Mouse (Mus musculus) liver, embryonic 14.5 days (tissue): ENCODE results near the gene Apold1.

Experiments
- CTCF ChIP-seq: IDR thresholded peaks from 2 replicates; pipeline ENCODE4 v1.5.1; 2016; ENCODE audit warnings: antibody characterized with exemption, low read depth, control low read depth
- EP300 ChIP-seq: IDR thresholded peaks from 2 replicates; pipeline ENCODE4 v1.6.1; 2016; ENCODE audit warnings: antibody characterized with exemption, low read depth

- TF ChIP-seq EP300 (no peak), CTCF (no peak)
Measured at GRCm38 (mm10) chr6:135001991-135002390, 20.5 kb downstream of the Apold1 start.
